Mouse (Mus musculus) thymus, postnatal 10 days (tissue): ENCODE results near the gene Pth2.

Source experiments
- DNase-seq, 2 experiments: peaks; one replicate each; pipeline ENCODE4 v3.0.0; 2021; ENCODE audit warnings: low spot score in 2 of 2

Gene Pth2

GRCm38 (mm10) chr7:45153586-45153985 lies 27.2 kb upstream of the Pth2 start:
- no peak for DNase-seq

GRCm38 (mm10) chr7:45154096-45154992 lies 26.5 kb upstream of the Pth2 start, which contains the start of the genes Pih1d1 and Aldh16a1:
TSS of gene Pih1d1 (plus strand) at chr7:45154303.
TSS of gene Aldh16a1 (minus strand) at chr7:45154584.
- DNase-seq: peak; percentile 95 to 98

- DNase-seq: peak; percentile 49 to 57
These were observed 25.7 kb upstream of the Pth2 start for GRCm38 (mm10) chr7:45154993-45155514.

GRCm38 (mm10) chr7:45155590-45155989 lies 25.2 kb upstream of the Pth2 start:
- no peak for DNase-seq

- DNase-seq: no peak
These were observed 24.6 kb upstream of the Pth2 start for GRCm38 (mm10) chr7:45156206-45156605.

GRCm38 (mm10) chr7:45157459-45157858 lies 23.3 kb upstream of the Pth2 start:
- no peak for DNase-seq

GRCm38 (mm10) chr7:45158991-45159390 lies 21.8 kb upstream of the Pth2 start:
- DNase-seq: no peak

GRCm38 (mm10) chr7:45160316-45160800 lies 20.4 kb upstream of the Pth2 start:
- no peak for DNase-seq

- no peak for DNase-seq
These were observed 19.9 kb upstream of the Pth2 start for GRCm38 (mm10) chr7:45160866-45161265.

GRCm38 (mm10) chr7:45161612-45162473 lies 19.0 kb upstream of the Pth2 start:
- DNase-seq: peak; percentile 87 to 95

GRCm38 (mm10) chr7:45162551-45162950 lies 18.2 kb upstream of the Pth2 start:
- DNase-seq: no peak

- DNase-seq: no peak
These were observed 17.7 kb upstream of the Pth2 start for GRCm38 (mm10) chr7:45162996-45163615.

- DNase-seq: no peak
These were observed 16.9 kb upstream of the Pth2 start, which contains the start of gene Slc17a7 for GRCm38 (mm10) chr7:45163735-45164490. TSS of gene Slc17a7 (plus strand) at chr7:45163949.

- no peak for DNase-seq
These were observed 16.0 kb upstream of the Pth2 start for GRCm38 (mm10) chr7:45164833-45165232.

- DNase-seq: no peak
These were observed 15.1 kb upstream of the Pth2 start for GRCm38 (mm10) chr7:45165701-45166100.

GRCm38 (mm10) chr7:45166950-45167401 lies 13.8 kb upstream of the Pth2 start:
- DNase-seq: no peak

- DNase-seq: no peak
These were observed 12.9 kb upstream of the Pth2 start for GRCm38 (mm10) chr7:45167761-45168445.

- DNase-seq: no peak
These were observed 12.1 kb upstream of the Pth2 start for GRCm38 (mm10) chr7:45168656-45169055.

- no peak for DNase-seq
These were observed 11.3 kb upstream of the Pth2 start for GRCm38 (mm10) chr7:45169495-45169894.

GRCm38 (mm10) chr7:45172974-45173373 lies 7.8 kb upstream of the Pth2 start:
- DNase-seq: peak in 1 of 2 experiments; percentile 54
